Mouse (Mus musculus): ENCODE measurements around the gene Pef1. TPM values are rescaled to one million over a fixed set of nuclear protein-coding genes. Genes with fewer than 3 reads are reported as not detected.

Gene Pef1
- total RNA-seq, 2 experiments from 2014 or later = 33.8 to 36.1 TPM

DNA sequence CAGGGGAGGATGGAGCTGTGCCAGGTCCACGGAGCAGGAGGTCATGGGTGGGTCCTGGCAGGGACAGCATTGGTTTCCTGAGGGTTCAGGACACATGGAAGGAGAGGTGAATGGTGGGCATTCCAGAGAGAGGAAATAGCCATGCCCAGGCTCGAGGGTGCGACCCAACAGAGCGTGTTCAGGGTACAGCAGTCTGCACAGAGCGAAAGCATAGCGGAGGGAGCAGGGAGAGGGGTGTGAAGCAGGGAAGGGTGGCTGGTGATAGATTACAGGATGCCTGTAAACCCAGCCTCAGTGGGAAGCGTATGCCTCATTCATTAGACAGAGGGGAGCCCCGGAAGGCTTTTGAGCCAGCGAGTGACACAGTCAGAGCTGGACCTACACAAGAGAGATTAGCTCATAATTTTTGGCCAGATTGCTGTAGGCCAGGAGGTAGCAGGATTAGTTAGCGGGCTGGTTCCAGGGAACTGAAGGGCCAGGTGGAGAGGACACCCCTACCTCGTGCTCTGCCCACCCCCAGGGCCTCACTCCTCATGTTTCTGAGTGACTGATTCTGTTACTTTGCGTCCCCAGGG, 17.0 kb upstream of the Pef1 start:
- DNase-seq = no peak
- intact Hi-C loops (cut with DNase I) = loop anchor here (5.0 kb wide), 2 partner anchors 102 to 298 kb away; no protein-coding TSS in a partner anchor

DNA sequence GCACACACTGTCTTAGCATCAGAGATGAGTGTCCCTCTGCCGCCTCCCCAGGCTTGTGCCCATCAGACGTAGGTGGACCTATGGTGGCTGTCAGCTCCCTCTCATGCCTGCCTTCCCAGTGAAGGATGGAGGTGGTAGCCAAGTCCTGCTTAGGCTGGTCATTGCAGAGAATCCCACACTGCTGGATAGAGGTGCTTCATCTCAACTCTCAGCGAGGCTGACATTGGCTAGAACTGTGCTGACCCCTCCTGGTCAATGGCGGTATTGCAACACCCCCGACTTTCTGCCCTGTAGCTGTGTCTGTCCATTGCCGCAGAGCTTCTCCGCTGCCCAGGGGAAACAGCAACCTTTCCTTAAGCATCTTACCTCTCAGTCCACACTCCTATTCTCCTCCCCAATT, 15.1 kb upstream of the Pef1 start:
- intact Hi-C loops (cut with DNase I) = loop anchor here (5.0 kb wide), 2 partner anchors 100 to 300 kb away; no protein-coding TSS in a partner anchor
- peak; percentile 92 for DNase-seq

DNA sequence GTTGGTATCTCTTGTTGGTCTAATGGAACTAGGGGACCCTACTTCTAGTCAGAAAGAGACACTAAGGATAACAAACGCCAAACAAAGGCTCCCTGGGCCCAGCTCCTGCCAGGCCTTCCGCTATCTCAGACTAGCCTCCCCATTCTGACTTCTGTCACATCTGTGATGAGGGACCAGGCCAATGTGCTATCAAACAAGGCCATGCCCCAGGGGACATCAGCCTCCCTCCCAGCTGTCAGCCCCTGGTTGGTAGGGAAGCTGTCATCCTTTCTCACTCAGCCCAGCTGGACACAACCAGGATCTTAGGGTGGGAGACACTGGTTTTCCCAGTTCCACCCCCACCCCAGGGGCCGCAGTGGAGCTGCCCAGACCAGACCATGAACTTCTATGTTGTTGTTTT, 7.2 kb upstream of the Pef1 start:
- DNase-seq = no peak
- intact Hi-C loops (cut with DNase I) = no loop called here

- peak; percentile 81 for DNase-seq
- intact Hi-C loops (cut with DNase I) = no loop called here
Observed at GRCm38 (mm10) chr4:130101183-130101582, 1.2 kb upstream of the Pef1 start.

DNA sequence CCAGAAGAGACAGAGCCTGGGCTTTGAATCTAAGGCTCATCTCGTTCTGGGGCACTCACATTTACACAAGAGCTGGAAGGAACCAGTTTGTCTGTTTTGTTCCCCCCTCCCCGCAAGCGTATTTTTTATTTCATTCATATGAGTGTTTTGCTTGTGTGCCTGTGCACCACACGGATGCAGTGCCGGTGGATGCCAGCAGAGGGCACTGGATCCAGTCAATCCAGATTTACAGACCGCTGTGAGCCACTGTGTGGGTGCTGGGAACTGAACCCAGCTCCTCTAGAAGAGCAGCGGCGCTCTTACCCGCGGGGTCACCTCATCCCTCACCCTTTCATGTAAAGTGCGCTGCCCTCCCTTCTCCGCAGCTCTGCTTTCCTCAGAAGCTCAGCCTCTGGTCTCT, 1.3 kb downstream of the Pef1 start:
- intact Hi-C loops (cut with DNase I) = no loop called here
- DNase-seq = no peak

DNA sequence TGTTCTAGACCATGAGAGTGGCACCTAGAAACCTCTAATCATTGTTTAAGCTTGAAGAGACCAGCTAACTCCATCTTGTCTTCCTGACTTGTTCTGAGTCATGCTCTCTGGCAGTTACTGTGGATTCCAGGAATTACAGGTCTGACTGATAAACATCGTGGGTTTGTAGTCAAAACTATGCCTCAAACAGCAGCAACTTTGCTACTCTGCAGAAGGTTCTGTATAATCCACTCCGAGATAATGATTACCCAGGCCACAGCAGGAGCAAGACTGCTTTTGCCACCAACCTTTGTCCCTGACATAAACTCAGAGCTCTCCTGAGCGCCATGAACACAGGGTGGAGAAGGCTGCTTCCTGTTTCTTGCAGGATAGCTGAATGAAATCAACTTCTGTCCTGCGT, 2.2 kb downstream of the Pef1 start:
- DNase-seq = no peak
- intact Hi-C loops (cut with DNase I) = no loop called here

GRCm38 (mm10) chr4:130107065-130107443, 4.7 kb downstream of the Pef1 start:
- intact Hi-C loops (cut with DNase I) = no loop called here
- DNase-seq = no peak

DNA sequence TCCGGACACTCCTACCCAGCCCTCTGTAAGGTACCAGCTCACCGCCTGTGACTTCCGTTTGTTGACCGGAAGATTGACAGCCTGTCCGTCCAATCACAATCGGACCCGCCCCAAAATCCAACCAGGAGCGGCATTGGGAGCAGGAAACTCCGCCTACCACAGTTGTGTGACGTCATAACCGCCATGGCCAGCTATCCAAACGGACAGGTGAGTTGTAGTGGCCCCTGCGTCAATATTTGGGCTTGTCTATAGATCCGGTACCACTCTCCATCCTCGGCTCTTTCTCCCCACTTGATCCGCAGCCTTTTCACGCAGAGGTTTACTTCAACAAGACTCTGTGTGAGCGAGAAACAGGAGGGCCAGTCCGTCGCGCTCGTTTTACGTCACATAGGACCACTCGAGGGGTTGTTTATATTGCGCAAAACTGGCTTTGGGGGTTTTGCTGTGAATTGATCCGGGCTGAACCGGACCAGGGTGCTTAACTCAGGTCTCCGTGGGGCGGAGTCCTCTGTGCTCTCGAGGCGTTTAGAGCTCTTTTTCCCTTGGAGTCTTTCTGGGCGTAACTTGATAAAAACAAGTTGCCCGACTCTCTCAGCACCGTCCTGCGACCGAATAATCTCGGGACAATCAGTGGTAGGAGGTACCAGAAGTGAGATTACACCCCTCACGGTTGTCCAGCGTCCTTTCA, 5.2 kb downstream of the Pef1 start:
- peak; percentile 100 for DNase-seq
- intact Hi-C loops (cut with DNase I) = no loop called here

DNA sequence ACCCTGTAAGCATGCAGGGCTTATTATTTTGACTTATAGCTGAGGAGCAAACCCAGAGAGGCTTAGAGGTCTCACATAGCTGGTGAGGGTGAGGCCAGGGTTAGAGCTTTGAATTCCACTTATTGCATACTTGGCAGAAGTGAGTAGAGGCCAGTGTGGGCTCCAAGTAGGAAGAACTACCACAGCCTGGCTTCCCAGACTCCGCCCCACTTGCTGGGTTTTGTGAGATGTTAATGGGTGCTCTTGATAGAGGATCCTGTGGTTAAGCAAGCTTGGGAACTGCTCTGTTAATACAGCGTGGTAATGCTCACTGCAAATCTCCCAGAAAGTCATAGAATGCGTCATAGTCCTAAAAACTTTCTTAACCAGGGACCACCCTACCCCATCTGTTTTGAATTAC, 6.6 kb downstream of the Pef1 start:
- intact Hi-C loops (cut with DNase I) = no loop called here
- no peak for DNase-seq

GRCm38 (mm10) chr4:130109666-130110065, 7.3 kb downstream of the Pef1 start:
- intact Hi-C loops (cut with DNase I) = no loop called here
- no peak for DNase-seq

DNA sequence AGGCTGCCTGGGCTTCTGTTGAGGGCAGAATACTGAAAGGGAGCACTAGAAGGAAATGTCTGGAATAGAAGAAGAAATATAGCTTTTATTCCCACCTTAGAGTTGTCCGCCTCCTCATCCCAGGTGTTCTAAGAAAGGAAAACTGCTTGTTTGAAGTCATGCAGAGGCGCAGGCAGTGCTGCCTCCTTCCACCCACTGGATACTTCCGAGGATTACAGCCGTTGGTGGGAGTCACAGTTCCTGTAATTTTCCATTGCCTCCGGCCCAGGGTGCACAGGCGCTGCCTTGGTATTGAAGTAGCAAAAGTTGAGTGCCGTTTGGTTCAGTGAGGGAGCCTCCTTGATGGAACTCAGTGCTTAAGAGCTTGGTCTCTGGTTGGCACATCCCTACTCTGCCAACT, 7.7 kb downstream of the Pef1 start:
- intact Hi-C loops (cut with DNase I) = no loop called here
- DNase-seq = no peak

- no peak for DNase-seq
Observed at GRCm38 (mm10) chr4:130112299-130112698, 9.9 kb downstream of the Pef1 start.

GRCm38 (mm10) chr4:130112732-130113131, 10.4 kb downstream of the Pef1 start:
- no peak for DNase-seq
- intact Hi-C loops (cut with DNase I) = no loop called here

More at GRCm38 (mm10) chr4:130112299-130112698, 9.9 kb downstream of the Pef1 start:
- intact Hi-C loops (cut with DNase I) = no loop called here

DNA sequence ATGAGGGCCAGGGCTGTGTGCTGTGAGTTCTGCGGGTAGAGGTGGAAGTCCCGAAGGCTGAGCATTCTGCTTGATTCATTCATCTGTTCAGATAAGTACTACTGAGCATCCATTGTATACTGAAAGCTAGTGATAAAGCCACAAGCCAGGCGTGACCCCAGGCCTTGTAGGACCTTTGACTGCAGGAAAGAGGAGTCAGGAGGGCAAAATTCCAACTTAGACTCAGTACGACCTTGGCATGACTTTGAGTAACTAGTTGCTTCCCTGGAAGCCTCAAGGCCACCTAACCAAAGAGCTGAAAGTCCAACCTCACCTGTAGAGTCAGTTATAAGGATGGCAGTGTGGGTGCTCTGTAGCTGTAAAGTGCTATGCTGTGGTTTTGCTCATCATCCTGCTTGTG, 18.4 kb downstream of the Pef1 start:
- intact Hi-C loops (cut with DNase I) = no loop called here
- no peak for DNase-seq

GRCm38 (mm10) chr4:130121560-130121959, 19.2 kb downstream of the Pef1 start:
- intact Hi-C loops (cut with DNase I) = no loop called here
- DNase-seq = no peak

GRCm38 (mm10) chr4:130123020-130123419, 20.7 kb downstream of the Pef1 start:
- DNase-seq = no peak
- intact Hi-C loops (cut with DNase I) = no loop called here

DNA sequence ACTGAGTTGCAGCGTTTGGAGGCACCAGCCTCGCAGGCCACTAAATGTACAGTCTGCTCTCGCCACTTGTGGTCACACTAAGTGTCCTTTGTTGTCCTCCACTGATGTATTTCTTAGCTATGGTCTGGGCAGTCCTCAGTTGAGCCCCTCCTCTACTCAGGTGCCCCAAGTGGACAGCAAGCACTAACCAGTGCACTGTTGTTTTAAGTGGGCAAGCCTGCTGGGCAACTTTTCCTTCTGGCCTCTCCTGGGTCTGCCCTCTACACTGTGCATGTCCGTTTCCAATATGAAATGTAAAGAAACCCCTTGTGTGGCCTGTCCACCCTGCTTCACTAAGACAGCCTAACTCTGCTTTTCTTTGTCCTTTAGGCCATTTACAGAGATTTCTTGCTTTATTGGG, 21.8 kb downstream of the Pef1 start:
- no peak for DNase-seq
- intact Hi-C loops (cut with DNase I) = no loop called here

- DNase-seq = no peak
- intact Hi-C loops (cut with DNase I) = no loop called here
Observed at GRCm38 (mm10) chr4:130125164-130125563, 22.8 kb downstream of the Pef1 start.

DNA sequence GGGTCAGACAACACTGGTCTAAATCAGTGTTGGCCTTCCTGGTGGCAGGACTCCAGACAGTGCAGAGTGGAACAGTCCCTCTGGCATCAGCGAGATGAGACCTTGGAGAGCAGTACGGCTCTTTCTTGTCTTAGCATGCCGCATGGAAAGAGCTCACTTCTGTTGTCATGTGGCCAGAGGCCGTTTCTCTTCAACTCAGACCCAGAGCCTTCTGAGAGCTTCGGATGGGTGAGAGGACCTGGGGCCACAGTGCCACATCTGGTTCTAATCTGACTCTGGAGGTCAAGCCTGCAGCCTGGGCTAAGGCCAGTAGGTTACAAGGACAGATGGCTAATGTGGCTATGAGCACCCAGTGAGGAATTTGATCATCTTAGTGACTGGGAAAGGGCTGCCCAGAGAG, 23.6 kb downstream of the Pef1 start:
- intact Hi-C loops (cut with DNase I) = no loop called here
- no peak for DNase-seq

- DNase-seq = no peak
- intact Hi-C loops (cut with DNase I) = no loop called here
Observed at GRCm38 (mm10) chr4:130128907-130129306, 26.5 kb downstream of the Pef1 start.

DNA sequence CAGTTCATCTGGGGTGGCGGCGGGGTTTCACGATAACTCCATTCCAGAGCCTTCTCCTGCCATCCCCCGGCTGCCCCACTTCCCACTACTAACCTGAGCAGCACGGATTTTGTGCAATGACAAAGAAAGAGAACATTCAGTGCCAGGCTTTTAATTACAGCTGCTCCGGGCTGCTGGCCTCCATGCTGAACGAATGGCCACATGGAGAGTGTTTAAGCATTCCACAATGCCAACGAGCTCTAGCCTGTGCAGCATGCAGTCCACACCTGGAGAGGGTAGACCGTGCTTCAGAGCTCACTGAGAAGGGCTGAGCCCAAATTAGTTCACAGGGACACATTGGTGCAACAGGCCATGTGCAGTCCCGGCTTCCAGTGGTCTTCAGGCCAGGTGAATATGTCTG, 27.7 kb downstream of the Pef1 start:
- DNase-seq = no peak
- intact Hi-C loops (cut with DNase I) = no loop called here

DNA sequence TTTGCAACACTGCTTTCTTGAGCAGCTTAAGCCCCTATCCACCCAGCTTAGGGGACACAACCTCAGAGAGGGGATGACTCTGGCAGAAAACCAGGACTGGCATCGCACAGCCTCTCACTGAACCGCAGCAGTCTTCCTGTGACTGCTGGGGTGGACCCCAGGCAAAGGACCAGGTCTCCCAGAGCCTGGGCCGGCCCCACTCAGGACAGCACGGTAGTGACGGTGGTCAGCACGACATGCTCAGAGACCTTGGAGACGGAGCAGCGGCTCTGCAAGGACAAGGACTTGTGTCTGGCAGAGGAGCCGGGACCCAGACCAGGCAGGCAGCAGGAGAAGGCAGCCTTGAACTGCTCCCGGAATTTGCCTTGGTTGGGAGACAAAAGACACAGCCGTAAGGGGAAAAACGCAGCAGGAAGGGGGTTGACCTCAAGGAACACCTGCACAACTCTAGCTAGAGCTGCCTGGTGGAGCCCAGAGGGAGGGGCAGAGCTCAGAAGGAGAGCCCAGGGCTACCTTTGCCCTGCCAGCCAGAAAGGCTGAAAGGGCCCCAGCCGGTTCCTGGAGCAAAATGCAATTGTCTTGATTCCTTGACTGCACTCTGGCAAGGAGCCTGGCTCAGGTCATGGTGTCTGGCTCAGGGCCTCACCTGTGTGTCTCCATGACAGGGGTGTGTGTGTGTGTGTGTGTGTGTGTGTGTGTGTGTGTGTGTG, 28.4 kb downstream of the Pef1 start:
- DNase-seq = peak; percentile 27
- intact Hi-C loops (cut with DNase I) = no loop called here

All from left cerebral cortex, postnatal 4 days (tissue).